Mouse (Mus musculus): ENCODE measurements at regions not wholly inside any gene's neighbourhood (a gene's known extent, or its start where the extent isn't known, plus 50 kb on each side); places are given as distances from the start of the nearest gene placed in this dataset.

- TF ChIP-seq MAFK (IDR thresholded peaks at IDR 0.05; ENCODE audit: insufficient read depth, low read depth, low read length) (no peak), HCFC1 (IDR thresholded peaks at IDR 0.05; ENCODE audit: borderline replicate concordance, insufficient read depth, low read length) (no peak)
Measured at GRCm38 (mm10) chr9:86058116-86058515, 215.9 kb downstream of the Tpbg start.

All from ES-E14 (cell line).